Mouse (Mus musculus) ES-E14 (cell line): Measurements from ENCODE around the gene Pappa2. TPM values are rescaled to one million over a fixed set of nuclear protein-coding genes. Genes with fewer than 3 reads are reported as not detected.

ENCODE experiments used
- DNase-seq: peaks from one replicate; pipeline ENCODE4 v3.0.0-alpha.2; 2013; ENCODE audit warnings: low read depth, low spot score
- H3K27ac ChIP-seq: 2 replicates; pipeline ENCODE4 v1.5.1; 2012; ENCODE audit warnings: low read depth, mild to moderate bottlenecking, low read length, moderate library complexity, mixed read lengths; ENCODE audit not compliant: poor library complexity, insufficient read depth, severe bottlenecking
- H3K36me3 ChIP-seq: 2 replicates; pipeline ENCODE4 v1.6.1; 2012; ENCODE audit warnings: mild to moderate bottlenecking, low read length, moderate library complexity, mixed read lengths; ENCODE audit not compliant: control insufficient read depth, poor library complexity, insufficient read depth, severe bottlenecking
- H3K4me1 ChIP-seq, 2 experiments: fragments of 150-350 bp in 1 of 2; sonication (generic) in 1 of 2; 2 replicates each; pipeline ENCODE4 v1.6.1; 2012; ENCODE audit warnings: low read length in 2 of 2, mild to moderate bottlenecking in 1 of 2, mixed read lengths in 1 of 2; ENCODE audit not compliant: control insufficient read depth in 2 of 2, insufficient read depth in 2 of 2, poor library complexity in 1 of 2
- H3K4me3 ChIP-seq, 2 experiments: fragments of 150-350 bp in 1 of 2; sonication (generic) in 1 of 2; 2 replicates each; pipeline ENCODE4 v1.5.1; 2012; ENCODE audit warnings: low read length in 2 of 2, low read depth in 1 of 2, mild to moderate bottlenecking in 1 of 2, mixed read lengths in 1 of 2; ENCODE audit not compliant: insufficient read depth in 1 of 2, poor library complexity in 1 of 2, severe bottlenecking in 1 of 2
- H3K9ac ChIP-seq: 2 replicates; pipeline ENCODE4 v1.6.1; 2012; ENCODE audit warnings: low read depth, mild to moderate bottlenecking, low read length, mixed read lengths; ENCODE audit not compliant: poor library complexity, insufficient read depth, severe bottlenecking
- H3K9me3 ChIP-seq: fragments of 150-350 bp; sonication (generic); 2 replicates; pipeline ENCODE4 v1.6.1; 2012; ENCODE audit warnings: low read depth, mild to moderate bottlenecking, low read length; ENCODE audit not compliant: control insufficient read depth, insufficient read depth
- CHD2 ChIP-seq: IDR thresholded peaks from 2 replicates; pipeline ENCODE4 v1.6.1; 2014; ENCODE audit warnings: mild to moderate bottlenecking, low read depth, low read length, inconsistent platforms
- HCFC1 ChIP-seq: IDR thresholded peaks from 2 replicates; pipeline ENCODE4 v1.6.1; 2012; ENCODE audit warnings: low read length, inconsistent platforms, borderline replicate concordance; ENCODE audit not compliant: insufficient read depth
- MAFK ChIP-seq: IDR thresholded peaks from 2 replicates; pipeline ENCODE4 v1.6.1; 2014; ENCODE audit warnings: mild to moderate bottlenecking, low read depth, low read length, inconsistent platforms; ENCODE audit not compliant: insufficient read depth
- ZC3H11A ChIP-seq: IDR thresholded peaks from 2 replicates; pipeline ENCODE4 v1.6.1; 2012; ENCODE audit warnings: low read depth, mild to moderate bottlenecking, inconsistent platforms, low read length, borderline replicate concordance
- ZNF384 ChIP-seq: IDR thresholded peaks from 2 replicates; pipeline ENCODE4 v1.6.1; 2012; ENCODE audit warnings: low read depth, low read length, inconsistent platforms
- in situ Hi-C, 2 experiments: fragments of 600-800 bp; cut with MboI; formaldehyde crosslinking; loops; one replicate each; pipeline ENCODE4 v1.15.1; 2025; ENCODE audit warnings: low sequenced_read_pairs in 2 of 2, inconsistent platforms in 1 of 2; ENCODE audit not compliant: unreplicated experiment in 2 of 2
- total RNA-seq: library from RNA; depleted of rRNA; stranded (reverse); fragments of 300-350 nt; gene quantifications from 2 replicates; pipeline ENCODE4 v1.2.3, GENCODE M21; 2012

The Pappa2 gene
- total RNA-seq, 1 experiment = not detected

GRCm38 (mm10) chr1:158850459-158850858 is 129.8 kb downstream of the Pappa2 start:
- H3K9me3 ChIP-seq = no peaks in the 10 kb centered on the region
- H3K9ac ChIP-seq = no peak overlapping the region
- TF ChIP-seq ZC3H11A (no peak), ZNF384 (no peak), HCFC1 (no peak), CHD2 (no peak), MAFK (no peak)
- no peak for DNase-seq
- in situ Hi-C loops = no loop called here
- H3K4me1 ChIP-seq = no peaks in the 10 kb centered on the region
- no peaks in the 10 kb centered on the region for H3K36me3 ChIP-seq
- H3K27ac ChIP-seq = no peak overlapping the region
- no peak overlapping the region for H3K4me3 ChIP-seq

- in situ Hi-C loops = no loop called here
- peak; percentile 35 for DNase-seq
- TF ChIP-seq ZNF384 (no peak), ZC3H11A (0 out of 2 replicates have a peak, but pooled peaks have one; percentile 14)
Observed at GRCm38 (mm10) chr1:158844604-158845003, 135.7 kb downstream of the Pappa2 start.

GRCm38 (mm10) chr1:158837151-158837550 is 143.1 kb downstream of the Pappa2 start:
- in situ Hi-C loops = no loop called here
- Histone ChIP-seq H3K4me3 (no peak overlapping the region), H3K27ac (no peak overlapping the region), H3K9ac (no peak overlapping the region), H3K4me1 (no peaks in the 10 kb centered on the region), H3K9me3 (no peaks in the 10 kb centered on the region), H3K36me3 (no peaks in the 10 kb centered on the region)
- TF ChIP-seq CHD2 (no peak), MAFK (no peak), ZNF384 (no peak), ZC3H11A (no peak), HCFC1 (no peak)
- DNase-seq = no peak

More at GRCm38 (mm10) chr1:158844604-158845003, 135.7 kb downstream of the Pappa2 start:
- no peak overlapping the region for H3K4me3 ChIP-seq
- no peak overlapping the region for H3K27ac ChIP-seq
- no peaks in the 10 kb centered on the region for H3K9me3 ChIP-seq
- no peaks in the 10 kb centered on the region for H3K4me1 ChIP-seq
- no peaks in the 10 kb centered on the region for H3K36me3 ChIP-seq
- H3K9ac ChIP-seq = no peak overlapping the region

GRCm38 (mm10) chr1:158830152-158830551 is 150.1 kb downstream of the Pappa2 start:
- Histone ChIP-seq H3K36me3 (no peaks in the 10 kb centered on the region), H3K9me3 (no peaks in the 10 kb centered on the region), H3K4me1 (no peaks in the 10 kb centered on the region), H3K9ac (no peak overlapping the region), H3K27ac (no peak overlapping the region), H3K4me3 (no peak overlapping the region)
- TF ChIP-seq MAFK (no peak), CHD2 (no peak), HCFC1 (no peak), ZNF384 (no peak), ZC3H11A (no peak)
- in situ Hi-C loops = no loop called here
- no peak for DNase-seq

- Histone ChIP-seq H3K36me3 (no peaks in the 10 kb centered on the region), H3K9me3 (no peaks in the 10 kb centered on the region), H3K9ac (no peak overlapping the region), H3K4me3 (no peak overlapping the region), H3K27ac (no peak overlapping the region), H3K4me1 (no peaks in the 10 kb centered on the region)
- in situ Hi-C loops = no loop called here
- no peak for TF ChIP-seq HCFC1
- no peak for TF ChIP-seq ZNF384
- no peak for TF ChIP-seq CHD2
- TF ChIP-seq ZC3H11A = no peak
- TF ChIP-seq MAFK = no peak
- DNase-seq = no peak
Observed at GRCm38 (mm10) chr1:158827931-158828330, 152.4 kb downstream of the Pappa2 start.
